Mouse (Mus musculus) layer of hippocampus, adult 9-10 months (tissue): ENCODE measurements around the gene Serpinc1.
"Not testable (repeated sequence)": the region's sequence is repeated elsewhere in the genome, so short reads cannot be mapped to it uniquely, and the experiment has no call there.

Experiments
- DNase-seq: peaks from one replicate; pipeline ENCODE4 v3.0.0; 2022; ENCODE audit warnings: low spot score

The Serpinc1 gene

DNA sequence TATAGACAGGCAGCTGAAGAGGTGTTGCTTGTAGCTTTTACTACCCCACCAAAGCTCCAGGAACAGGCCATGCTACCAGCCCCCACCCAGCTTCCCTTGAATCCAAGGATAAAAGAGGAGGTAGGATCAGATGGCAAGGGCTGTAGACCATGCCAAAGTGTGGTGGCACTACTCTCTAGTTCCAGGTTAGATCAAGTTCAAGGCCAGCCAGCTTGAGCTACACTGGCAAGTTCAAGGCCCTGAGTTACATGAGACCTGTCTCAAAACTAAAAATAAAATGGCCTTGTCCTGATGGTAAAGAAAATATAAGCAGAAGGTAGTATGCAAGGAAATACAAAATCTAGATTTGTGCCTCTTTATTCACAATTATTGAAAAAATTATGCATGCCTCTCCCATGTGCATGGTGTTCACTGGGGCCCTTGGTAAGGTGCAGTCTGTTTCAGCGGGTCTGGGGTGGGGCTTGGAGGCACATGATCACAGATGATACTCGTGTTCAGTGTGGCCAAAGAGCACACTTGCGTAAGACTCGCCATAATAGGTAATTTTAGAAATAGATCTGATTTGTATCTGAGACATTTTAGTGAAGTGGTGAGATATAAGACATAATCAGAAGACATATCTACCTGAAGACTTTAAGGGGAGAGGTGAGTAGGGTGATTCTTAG, at the start of gene Serpinc1:
Serpinc1 (plus strand) TSS at position 515 of the 665 bp plus-strand sequence.
- no peak for DNase-seq

GRCm38 (mm10) chr1:160931320-160931719, 47.1 kb upstream of the Serpinc1 start:
- no peak for DNase-seq

DNA sequence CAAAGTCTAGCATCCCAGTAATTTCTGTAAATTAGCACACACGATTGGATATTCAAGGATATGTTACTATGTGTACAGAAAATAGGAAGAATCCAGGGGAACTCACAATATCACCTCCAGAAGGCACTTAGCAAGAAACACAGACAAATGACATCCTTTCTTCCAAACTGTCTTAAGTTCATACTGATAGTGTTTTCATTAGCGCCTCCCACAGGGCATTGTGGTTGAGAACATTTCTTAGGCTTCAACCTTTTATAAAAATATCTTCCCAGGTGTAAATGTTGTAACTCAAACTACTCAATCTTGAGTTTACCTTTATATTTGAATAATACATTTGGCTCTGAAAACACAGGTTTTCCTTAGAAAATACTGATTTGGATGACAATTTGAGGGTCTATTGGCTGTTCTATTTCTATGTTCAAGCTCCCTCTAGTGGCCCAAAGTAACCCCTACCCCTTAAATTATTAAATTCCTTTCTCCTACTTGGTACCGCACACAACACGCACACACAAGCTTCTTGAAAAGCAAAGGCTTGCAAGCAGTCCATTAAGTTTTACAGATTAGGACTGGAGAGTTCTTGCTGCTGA, 44.4 kb upstream of the Serpinc1 start:
- DNase-seq: peak; percentile 16

DNA sequence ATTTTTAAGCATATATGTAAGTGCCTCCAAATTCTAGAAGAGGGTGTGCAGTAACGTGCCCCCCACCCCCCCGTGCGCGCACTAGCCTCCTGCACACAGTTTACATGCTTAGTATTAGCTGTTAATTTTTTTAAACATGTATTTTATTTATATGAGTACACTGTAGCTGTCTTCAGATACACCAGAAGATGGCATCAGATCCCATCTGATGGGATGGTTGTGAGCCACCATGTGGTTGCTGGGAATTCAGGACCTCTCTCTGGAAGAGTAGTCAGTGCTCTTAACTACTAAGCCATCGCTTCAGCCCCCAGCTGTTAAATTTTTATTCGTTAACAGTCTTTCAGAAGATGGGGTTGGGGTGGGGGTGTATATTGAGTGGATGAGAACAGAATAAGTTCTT, 42.8 kb upstream of the Serpinc1 start:
- no peak for DNase-seq

GRCm38 (mm10) chr1:160963199-160963598, 15.2 kb upstream of the Serpinc1 start:
- no peak for DNase-seq

DNA sequence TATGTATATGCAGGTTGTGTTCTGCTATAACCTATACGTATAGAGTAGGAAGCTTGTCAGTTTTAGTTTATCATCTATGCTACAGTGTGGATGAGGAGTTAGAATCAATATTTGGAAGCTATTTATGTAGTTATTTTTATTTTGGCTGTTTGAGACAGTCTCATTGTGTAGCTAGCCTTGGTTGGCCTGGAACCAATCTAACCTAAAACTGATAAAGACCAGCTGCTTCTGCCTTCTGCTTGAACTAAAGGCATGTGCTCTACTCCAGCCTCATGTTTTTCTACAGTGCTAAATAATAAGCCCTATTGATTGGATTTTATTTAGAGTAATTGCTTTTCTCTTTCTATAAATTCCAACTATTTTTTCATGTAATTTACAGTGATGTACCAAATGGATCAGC, 11.1 kb upstream of the Serpinc1 start:
- DNase-seq: peak; percentile 56

GRCm38 (mm10) chr1:160968643-160969042, 9.7 kb upstream of the Serpinc1 start:
- DNase-seq: no peak

- no peak for DNase-seq
Measured at GRCm38 (mm10) chr1:160980021-160980420, 1.6 kb downstream of the Serpinc1 start.

DNA sequence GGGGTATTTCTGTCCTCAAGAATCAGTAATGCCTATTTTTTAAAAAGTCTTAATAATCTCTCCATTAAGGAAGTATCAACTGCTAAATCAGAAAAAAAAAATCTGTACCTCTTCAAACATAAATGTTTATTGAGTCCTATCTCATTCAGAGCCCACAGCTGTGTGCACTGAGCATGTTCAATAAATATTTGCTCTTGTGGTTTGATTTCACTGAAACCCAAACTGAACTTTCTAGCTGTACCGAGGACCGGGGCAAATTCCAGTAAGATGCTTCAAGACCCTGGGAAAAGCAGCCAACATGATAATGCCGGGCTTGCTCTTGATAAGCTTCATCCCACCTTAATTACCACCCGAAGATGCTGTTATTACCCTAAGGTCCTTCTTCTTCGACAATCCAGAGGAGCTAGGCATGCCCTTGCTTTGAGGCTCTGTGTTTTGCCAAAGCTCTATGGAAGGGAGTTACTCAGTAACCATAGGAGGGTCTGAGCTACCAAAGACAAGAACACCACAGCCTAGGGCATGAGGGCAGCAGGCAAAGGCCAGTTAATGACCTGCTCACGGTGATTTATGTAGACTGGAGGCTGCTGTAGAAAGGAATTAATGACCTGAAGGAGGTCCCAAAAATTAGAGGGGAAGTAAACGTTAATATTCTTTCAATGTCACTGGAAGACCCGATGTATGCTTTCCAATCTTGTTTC, 2.3 kb downstream of the Serpinc1 start:
- no peak for DNase-seq

DNA sequence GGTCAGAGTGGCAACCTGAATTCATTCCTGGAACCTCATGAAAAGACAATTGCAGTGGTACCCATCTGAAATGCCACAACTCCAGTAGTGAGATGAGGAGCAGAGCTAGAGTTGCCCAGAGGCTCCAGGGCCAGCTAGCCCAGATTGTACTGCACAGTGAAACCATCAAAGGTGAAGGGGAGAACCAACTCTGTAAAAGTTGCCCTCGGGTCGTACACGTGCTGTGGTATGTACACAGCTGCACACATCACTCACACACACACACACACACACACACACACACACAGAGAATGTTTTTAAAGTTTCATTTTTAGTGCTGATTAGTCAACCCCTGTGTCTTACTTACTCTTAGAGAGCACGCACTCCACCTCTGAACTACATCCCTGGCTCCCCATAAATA, 3.0 kb downstream of the Serpinc1 start:
- DNase-seq: no peak

- DNase-seq: no peak
Measured at GRCm38 (mm10) chr1:160982887-160983286, 4.5 kb downstream of the Serpinc1 start.

- DNase-seq: not testable (repeated sequence)
Measured at GRCm38 (mm10) chr1:160984731-160985130, 6.3 kb downstream of the Serpinc1 start.

- DNase-seq: no peak
Measured at GRCm38 (mm10) chr1:160985477-160985876, 7.1 kb downstream of the Serpinc1 start.

DNA sequence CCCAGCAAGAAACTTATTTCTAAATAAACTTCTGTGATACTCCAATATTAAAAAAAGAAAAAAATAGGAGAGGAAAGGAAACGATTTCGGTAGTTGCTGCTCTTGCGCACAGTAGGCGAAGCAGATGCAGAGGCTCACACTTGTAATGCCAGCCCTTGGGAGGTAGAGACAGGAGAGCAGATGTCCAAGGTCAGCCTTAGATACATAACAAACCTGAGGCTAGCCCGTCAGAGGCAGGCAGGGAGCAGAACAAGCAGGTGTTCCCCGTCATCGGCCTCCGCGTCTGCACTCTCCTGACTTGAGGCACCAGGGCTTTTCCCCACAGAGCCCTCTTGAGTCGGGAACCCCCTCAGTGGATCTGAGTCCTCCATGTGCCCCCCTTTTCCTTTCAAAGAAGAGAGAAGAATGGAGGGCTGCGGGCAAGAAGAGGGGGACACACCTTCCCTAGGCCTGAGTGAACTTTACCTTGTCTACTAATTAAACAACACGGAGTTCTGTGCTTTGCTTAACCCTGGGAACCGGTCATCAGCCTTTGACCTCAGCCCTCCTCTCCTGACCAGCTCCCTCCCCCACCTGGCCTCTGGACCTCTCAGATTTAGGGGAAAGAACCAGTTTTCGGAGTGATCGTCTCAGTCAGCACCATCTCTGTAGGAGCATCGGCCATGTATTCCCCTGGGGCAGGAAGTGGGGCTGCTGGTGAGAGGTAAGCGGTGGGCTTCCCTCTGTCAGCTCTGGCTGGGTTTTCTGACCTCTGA, 8.7 kb downstream of the Serpinc1 start:
- DNase-seq: no peak

- no peak for DNase-seq
Measured at GRCm38 (mm10) chr1:160989395-160989794, 11.0 kb downstream of the Serpinc1 start.

DNA sequence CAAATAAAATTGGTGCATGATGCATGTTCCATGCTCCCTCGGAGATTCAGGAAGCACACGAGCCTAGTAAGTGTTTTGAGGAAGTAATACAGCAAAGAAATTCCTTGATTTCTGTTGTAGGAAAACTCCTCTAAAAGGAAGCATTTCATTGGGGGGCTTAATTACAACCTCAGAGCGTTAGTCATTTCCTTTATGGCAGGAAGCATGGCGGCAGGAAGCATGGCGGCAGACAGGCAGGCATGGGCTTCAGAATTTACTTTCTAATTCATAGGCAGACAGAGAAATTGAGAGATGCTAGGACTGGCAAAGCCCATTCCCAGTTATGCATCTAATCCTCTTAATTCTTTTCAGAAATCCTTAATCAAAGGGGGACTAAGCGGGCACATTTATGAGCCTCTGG, 15.5 kb downstream of the Serpinc1 start:
- no peak for DNase-seq

GRCm38 (mm10) chr1:161004942-161005341, 26.6 kb downstream of the Serpinc1 start:
- no peak for DNase-seq

- no peak for DNase-seq
Measured at GRCm38 (mm10) chr1:161005526-161005925, 27.1 kb downstream of the Serpinc1 start.

DNA sequence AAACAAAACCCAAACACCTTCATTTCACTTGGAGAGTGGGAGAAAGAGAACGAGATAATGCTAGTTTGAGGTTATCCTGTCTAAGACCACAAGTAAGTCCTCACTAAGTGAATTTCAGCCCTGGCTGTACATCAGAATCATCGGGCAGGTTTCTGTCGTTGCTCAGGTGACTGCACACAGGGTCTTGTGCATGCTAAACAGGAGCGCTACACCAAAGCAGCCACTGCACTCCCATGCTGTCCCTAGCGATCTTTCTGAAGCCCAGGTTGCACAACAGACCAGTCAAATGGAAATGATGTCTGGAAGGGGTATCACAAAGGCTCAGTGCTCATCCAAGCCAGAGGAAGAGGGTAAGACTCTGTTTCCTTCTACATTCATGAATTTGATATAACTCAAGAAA, 28.1 kb downstream of the Serpinc1 start:
- DNase-seq: no peak

- DNase-seq: no peak
Measured at GRCm38 (mm10) chr1:161008038-161008437, 29.7 kb downstream of the Serpinc1 start.

GRCm38 (mm10) chr1:161010436-161010835, 32.1 kb downstream of the Serpinc1 start:
- no peak for DNase-seq

- DNase-seq: no peak
Measured at GRCm38 (mm10) chr1:161016378-161016777, 38.0 kb downstream of the Serpinc1 start.

DNA sequence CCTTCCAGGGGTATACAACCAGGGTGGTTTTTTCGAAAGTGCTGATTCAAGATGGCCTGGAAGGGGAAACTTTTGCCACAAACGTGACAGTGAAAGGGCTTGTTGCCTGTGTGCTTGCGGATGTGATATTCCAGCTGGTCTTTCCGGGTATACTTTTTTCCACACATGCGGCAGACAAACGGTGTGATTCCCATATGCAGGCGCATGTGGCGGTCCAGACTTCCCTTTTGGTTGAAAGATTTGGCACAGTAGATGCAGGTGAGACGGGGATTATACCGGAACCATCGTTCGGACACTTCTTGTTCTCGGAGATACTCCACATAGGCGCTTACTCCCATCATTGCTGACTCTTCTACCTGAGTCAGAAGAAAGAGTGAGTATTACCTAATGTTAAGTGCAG, 41.7 kb downstream of the Serpinc1 start:
- no peak for DNase-seq
